Mouse (Mus musculus): ENCODE results near the gene Mob1b.

- no peak for TF ChIP-seq POLR2A (IDR thresholded peaks at IDR 0.05; ENCODE audit: insufficient read depth, low read length)
- TF ChIP-seq CTCF (IDR thresholded peaks at IDR 0.05; ENCODE audit: low read depth, low read length), result no peak
- no peak for TF ChIP-seq EP300 (IDR thresholded peaks at IDR 0.05; ENCODE audit: insufficient read depth, low read depth, low read length)
Observed at GRCm38 (mm10) chr5:88674703-88675442, 45.8 kb upstream of the Mob1b start.
